Mouse (Mus musculus) lung, embryonic 14.5 days (tissue): ENCODE results near the gene Camkv. TPM values are rescaled to one million over a fixed set of nuclear protein-coding genes. Genes with fewer than 3 reads are reported as not detected.

ENCODE experiments used
- ATAC-seq: fragments of 200-750 bp; cut with Nextera tagmentation; 2 replicates; pipeline ENCODE4 v1.8.0; 2017; ENCODE audit warnings: mild to moderate bottlenecking, moderate TSS enrichment, moderate library complexity; ENCODE audit not compliant: insufficient read depth
- DNase-seq: peaks from one replicate; pipeline ENCODE4 v3.0.0-alpha.2; 2015
- H3K27ac ChIP-seq: fragments of 300-500 bp; sonication (generic); 2 replicates; pipeline ENCODE4 v1.5.1; 2014; ENCODE audit warnings: low read depth, mild to moderate bottlenecking, moderate library complexity
- H3K27me3 ChIP-seq: fragments of 300-500 bp; sonication (generic); 2 replicates; pipeline ENCODE4 v1.6.1; 2014; ENCODE audit warnings: low read length, control low read depth; ENCODE audit not compliant: insufficient read depth
- H3K36me3 ChIP-seq: fragments of 300-500 bp; sonication (generic); 2 replicates; pipeline ENCODE4 v1.6.1; 2014; ENCODE audit warnings: control low read depth; ENCODE audit not compliant: insufficient read depth
- H3K4me1 ChIP-seq: fragments of 300-500 bp; sonication (generic); 2 replicates; pipeline ENCODE4 v1.6.1; 2014; ENCODE audit warnings: antibody characterized with exemption, control low read depth; ENCODE audit not compliant: insufficient read depth
- H3K4me2 ChIP-seq: fragments of 300-500 bp; sonication (generic); 2 replicates; pipeline ENCODE4 v1.6.1; 2014; ENCODE audit warnings: mild to moderate bottlenecking
- H3K4me3 ChIP-seq: fragments of 300-500 bp; sonication (generic); 2 replicates; pipeline ENCODE4 v1.5.1; 2014; ENCODE audit warnings: low read depth, low read length
- H3K9ac ChIP-seq: fragments of 300-500 bp; sonication (generic); 2 replicates; pipeline ENCODE4 v1.6.1; 2014
- H3K9me3 ChIP-seq: fragments of 300-500 bp; sonication (generic); 2 replicates; pipeline ENCODE4 v1.6.1; 2016; ENCODE audit warnings: low read depth, low read length, control low read depth
- CTCF ChIP-seq: IDR thresholded peaks from 2 replicates; pipeline ENCODE4 v1.5.1; 2016; ENCODE audit warnings: antibody characterized with exemption, low read depth
- WGBS: fragments of 180-500 bp; shearing (Covaris S2); extraction: QIAGEN DNeasy Blood & Tissue Kit; methylation state at CpG from one replicate; pipeline ENCODE4 v1.1.7; 2014; 5-methylcytosine and 5-hydroxymethylcytosine counted together
- polyA plus RNA-seq: library from polyadenylated mRNA; unstranded; fragments of >200 nt; fragmentation: Nextera tagmentation; extraction: Ambion mirVana; gene quantifications from 2 replicates; pipeline ENCODE4 v1.2.1, GENCODE M21; 2014

Camkv gene
- polyA plus RNA-seq, 1 experiment from 2014 or later: 2.7 TPM

DNA sequence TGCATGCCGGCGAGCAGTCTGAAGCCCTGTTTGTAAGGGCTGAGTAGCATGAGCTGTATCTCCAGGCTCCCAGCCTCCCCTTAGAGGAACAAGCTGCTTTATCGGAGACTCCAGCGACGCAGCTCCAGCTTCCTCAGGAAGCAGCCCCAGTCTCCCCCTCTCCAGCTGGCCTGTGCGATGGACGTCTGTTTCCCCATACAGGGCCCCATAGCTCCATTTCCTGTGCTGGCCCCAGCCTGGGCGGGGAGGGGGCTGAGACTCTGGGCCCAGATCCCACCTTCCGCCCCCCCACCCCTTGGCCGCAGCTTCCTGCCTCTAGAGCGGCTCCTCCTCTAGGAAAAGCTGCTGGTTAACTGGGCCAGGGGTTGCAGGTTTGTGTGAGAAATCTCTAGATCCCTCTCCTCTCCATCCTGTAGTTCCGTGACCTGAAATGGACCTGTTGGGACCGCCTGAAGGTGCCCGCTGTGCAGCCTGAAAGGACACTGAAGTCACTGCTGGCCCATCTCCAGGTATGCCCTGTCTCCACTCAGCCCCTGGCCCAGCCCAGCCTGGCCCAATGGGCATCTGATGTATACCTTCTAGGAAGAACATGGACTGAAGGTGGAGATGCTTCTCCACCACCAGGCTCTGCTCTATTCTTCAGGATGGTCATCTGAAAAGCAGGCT, 47.3 kb downstream of the Camkv start, which contains the start of gene Gm20661:
Gene Gm20661 (plus strand): TSS at position 378 of the 666 bp plus-strand sequence.
- peak; percentile 96 for DNase-seq
- Histone ChIP-seq H3K4me3 (peak within 1 kb of the TSS; percentile 54), H3K4me2 (peak within 1 kb of the TSS; percentile 93), H3K27me3 (no peaks in the 10 kb centered on the region), H3K27ac (peak within 1 kb of the TSS; percentile 100), H3K4me1 (peaks cover 25% of the 10 kb centered on the region), H3K36me3 (peaks cover 15% of the 10 kb centered on the region; the same call in 1 of the 2 replicates), H3K9me3 (no peaks in the 10 kb centered on the region), H3K9ac (peak within 1 kb of the TSS; percentile 74)
- 11% methylated on average over 14 of the region's 14 CpGs for WGBS
- TF ChIP-seq CTCF: no peak
- ATAC-seq: peak; percentile 79

- no peak for TF ChIP-seq CTCF
- Histone ChIP-seq H3K9me3 (no peaks in the 10 kb centered on the region), H3K4me1 (peaks cover 25% of the 10 kb centered on the region), H3K27ac (peak overlapping the region; percentile 100), H3K27me3 (no peaks in the 10 kb centered on the region), H3K4me3 (peak overlapping the region; percentile 54), H3K4me2 (peak overlapping the region; percentile 93), H3K9ac (peak overlapping the region; percentile 74), H3K36me3 (peaks cover 15% of the 10 kb centered on the region; the same call in 1 of the 2 replicates)
- ATAC-seq: peak; percentile 74
- DNase-seq: peak; percentile 93
- WGBS: 1% methylated on average over 4 of the region's 4 CpGs
Observed at GRCm38 (mm10) chr9:107983421-107983890, 48.0 kb downstream of the Camkv start.

DNA sequence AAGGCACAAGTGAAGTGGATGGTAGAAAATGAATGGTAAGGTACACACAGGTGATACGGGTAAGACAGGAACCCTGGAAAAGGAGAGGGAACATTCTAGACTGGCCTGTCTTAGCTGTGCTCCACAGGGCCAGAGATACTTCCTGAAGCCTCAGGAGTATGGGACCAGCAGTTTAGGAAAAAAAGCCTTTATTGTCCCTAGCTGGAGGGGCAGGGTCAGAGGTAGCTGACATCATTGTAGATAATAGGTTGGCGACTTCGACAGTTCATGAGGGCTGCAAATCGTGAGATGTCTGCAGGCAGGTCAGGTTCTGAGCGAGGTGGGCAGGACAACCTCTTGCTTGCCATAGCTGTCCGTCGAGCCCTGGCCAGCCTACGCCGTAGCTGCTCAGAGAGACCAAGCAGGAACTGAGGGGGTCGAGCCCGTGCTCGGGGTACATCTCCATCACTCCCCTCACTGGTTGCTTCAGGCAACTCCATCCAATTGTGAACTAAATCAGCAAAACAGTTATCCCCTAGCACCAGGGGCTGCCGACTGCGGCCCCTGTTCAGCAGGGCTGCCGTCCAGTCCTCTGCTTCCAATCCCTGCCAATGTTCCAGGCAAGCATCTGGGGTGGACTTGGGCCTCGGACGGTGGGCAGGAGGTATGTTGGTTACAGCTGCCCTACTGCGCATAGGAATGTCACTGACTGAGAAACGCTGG, 48.7 kb downstream of the Camkv start:
- peak; percentile 40 for DNase-seq

DNA sequence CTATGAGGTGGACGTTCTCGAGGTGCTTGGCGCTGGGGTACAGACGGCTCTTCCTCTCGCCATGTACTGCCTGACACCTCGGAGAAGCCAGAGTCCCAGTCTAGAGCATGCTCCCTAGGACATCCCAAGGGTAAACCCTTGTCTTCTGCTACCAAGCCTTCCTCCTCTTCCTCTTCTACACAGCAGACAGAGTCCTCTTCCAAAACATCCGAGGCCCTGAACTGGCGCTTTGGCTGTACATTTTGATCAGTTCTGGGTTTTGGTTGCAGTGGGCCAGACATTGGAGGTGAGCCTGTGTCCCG, 49.2 kb downstream of the Camkv start:
- peak overlapping the region; percentile 54 for H3K4me3 ChIP-seq
- DNase-seq (no peak), ATAC-seq (no peak)
- 25% methylated on average over 9 of the region's 9 CpGs for WGBS
- H3K27ac ChIP-seq: peak overlapping the region; percentile 100
- H3K9ac ChIP-seq: peak overlapping the region; percentile 74
- peaks cover 25% of the 10 kb centered on the region for H3K4me1 ChIP-seq
- no peaks in the 10 kb centered on the region for H3K27me3 ChIP-seq
- H3K36me3 ChIP-seq: peaks cover 15% of the 10 kb centered on the region; the same call in 1 of the 2 replicates
- no peaks in the 10 kb centered on the region for H3K9me3 ChIP-seq
- H3K4me2 ChIP-seq: peak overlapping the region; percentile 93
- TF ChIP-seq CTCF: no peak

More for the DNA sequence above, 48.7 kb downstream of the Camkv start:
- Histone ChIP-seq H3K4me2 (peak overlapping the region; percentile 93), H3K9ac (peak overlapping the region; percentile 74), H3K36me3 (peaks cover 15% of the 10 kb centered on the region; the same call in 1 of the 2 replicates), H3K4me3 (peak overlapping the region; percentile 54), H3K27me3 (no peaks in the 10 kb centered on the region), H3K4me1 (peaks cover 25% of the 10 kb centered on the region), H3K9me3 (no peaks in the 10 kb centered on the region), H3K27ac (peak overlapping the region; percentile 100)
- no peak for ATAC-seq
- WGBS: 31% methylated on average over 19 of the region's 19 CpGs
- TF ChIP-seq CTCF: no peak

DNA sequence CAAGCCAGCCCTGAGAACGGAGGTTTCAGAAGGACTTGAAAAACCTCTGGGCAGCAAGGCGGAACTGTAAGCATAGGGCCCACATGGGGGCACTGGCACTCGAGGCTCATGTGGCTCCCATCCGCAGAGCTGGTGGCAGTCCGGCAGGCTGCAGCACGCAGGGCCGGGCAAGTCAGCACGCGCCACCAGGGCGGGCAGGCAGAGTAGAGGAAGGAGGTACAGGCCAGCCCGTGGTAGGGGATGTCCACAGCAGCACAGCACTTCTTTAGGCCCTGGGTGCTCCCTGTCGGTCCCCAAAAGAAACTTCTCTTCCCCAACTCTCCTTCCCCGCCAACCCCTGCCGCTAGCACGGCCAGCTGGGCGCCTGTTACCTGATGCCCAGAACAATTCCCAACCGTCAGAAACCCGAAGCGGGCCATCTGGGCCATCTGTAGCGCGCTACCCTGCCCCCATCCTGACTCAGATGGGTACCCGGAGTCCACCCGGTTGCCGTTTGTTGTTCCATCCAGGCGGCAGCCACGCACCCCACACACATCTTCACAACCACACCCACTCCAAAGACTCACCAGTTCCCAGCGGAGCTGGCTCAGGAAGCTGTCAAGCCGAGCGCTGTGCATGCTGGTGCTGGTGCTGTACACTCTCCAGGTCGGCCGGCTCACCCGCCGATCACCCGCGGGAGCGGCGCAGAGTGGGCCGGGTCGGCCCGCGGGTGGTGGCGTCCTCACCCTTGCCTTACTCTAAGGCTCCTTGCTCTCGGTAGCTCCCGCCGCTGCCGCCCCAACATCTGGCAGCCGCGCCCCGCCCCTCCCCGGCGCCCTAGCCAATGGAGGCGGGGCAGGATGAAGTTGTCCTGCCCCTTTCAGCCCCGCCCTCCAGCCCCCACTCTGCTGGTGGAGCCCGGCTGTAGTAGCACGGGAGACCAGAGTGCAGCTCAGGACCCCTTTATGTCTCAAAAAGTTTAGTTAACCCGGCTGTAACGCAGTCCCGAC, 50.0 kb downstream of the Camkv start, which contains the start of gene Inka1:
Gene Inka1 (minus strand): TSS at position 749 of the 989 bp plus-strand sequence.
- ATAC-seq (peak; percentile 42), DNase-seq (peak; percentile 94)
- Histone ChIP-seq H3K4me3 (peak within 1 kb of the TSS; percentile 54), H3K27me3 (no peaks in the 10 kb centered on the region), H3K27ac (peak within 1 kb of the TSS; percentile 100), H3K4me2 (peak within 1 kb of the TSS; percentile 93), H3K4me1 (peaks cover 24% of the 10 kb centered on the region), H3K36me3 (peaks cover 15% of the 10 kb centered on the region; the same call in 1 of the 2 replicates), H3K9ac (peak within 1 kb of the TSS; percentile 74), H3K9me3 (no peaks in the 10 kb centered on the region)
- WGBS: under 1% methylated on average over 58 of the region's 58 CpGs
- no peak; the same call in 1 of the 2 replicates for TF ChIP-seq CTCF

DNA sequence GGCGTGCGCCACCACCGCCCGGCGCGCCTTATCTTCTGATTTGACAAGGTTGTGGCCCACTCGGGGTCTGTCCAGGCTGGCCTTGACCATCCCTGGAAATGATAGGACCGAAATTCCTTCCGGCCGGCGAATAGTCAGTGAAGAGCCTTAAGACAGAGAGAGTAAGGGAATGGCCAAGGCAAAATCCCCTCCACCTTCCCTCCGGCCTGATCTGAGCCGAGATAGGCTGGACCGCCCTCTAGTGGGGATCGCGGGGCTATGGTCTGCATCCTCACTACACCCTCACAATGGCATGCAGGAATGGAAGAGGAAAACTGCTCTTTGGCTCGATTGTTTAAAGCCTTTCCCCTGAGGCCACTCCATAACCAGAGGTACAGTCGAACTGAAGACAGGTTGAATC, 50.9 kb downstream of the Camkv start:
- H3K9ac ChIP-seq: no peak overlapping the region
- ATAC-seq (peak; percentile 35; the same call in 1 of the 2 replicates), DNase-seq (peak; percentile 95)
- H3K4me2 ChIP-seq: peak overlapping the region; percentile 93
- H3K4me1 ChIP-seq: peaks cover 15% of the 10 kb centered on the region
- no peaks in the 10 kb centered on the region for H3K9me3 ChIP-seq
- no peaks in the 10 kb centered on the region for H3K27me3 ChIP-seq
- TF ChIP-seq CTCF: peak; percentile 97
- H3K4me3 ChIP-seq: peak overlapping the region; percentile 54
- peaks cover 15% of the 10 kb centered on the region; the same call in 1 of the 2 replicates for H3K36me3 ChIP-seq
- peak overlapping the region; percentile 100 for H3K27ac ChIP-seq
- WGBS: 5% methylated on average over 18 of the region's 18 CpGs
